Mouse (Mus musculus): ENCODE results near the gene Larp6.

Larp6 gene

DNA sequence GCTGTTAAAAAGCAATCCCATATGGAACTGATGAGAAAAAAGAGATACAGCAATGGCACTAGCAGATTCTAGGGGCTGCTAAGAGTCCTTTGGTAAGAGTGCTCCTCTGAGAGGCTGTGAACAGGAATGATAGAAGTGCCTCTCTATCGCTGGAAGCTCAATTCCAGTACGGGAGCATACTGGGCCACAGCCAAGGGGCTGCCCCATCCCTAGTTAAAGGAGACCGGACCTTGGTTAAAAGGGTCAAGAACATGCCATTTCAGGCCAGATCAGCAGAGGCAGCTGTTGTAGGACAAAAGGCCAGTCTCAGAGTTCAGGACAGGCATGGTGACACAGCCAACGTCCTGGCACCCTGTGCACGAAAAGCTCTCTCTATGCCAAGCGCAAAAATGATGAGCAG is 1.4 kb downstream of the Larp6 start:
- no peak for DNase-seq (ENCODE audit: extremely low spot score, low read depth, low spot score)

DNA sequence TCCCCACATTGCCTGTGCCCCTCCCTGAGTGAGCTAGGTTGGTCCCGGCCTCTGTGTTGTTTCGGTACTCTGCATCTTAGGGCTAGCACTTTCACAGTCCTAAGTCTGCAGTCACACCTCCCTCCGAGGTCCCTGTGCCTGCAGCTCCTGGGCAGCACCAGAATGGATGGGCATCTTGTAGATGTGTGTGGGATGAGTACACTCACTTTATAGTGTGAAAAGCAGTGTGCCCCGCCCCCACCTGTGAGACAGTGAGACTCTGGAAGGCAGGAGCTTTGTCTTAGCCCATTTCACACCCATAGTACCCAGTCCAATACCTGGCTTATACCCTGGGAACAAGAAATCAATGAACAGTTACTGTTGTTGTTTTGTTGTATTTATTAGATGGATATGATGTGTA is 2.5 kb downstream of the Larp6 start:
- DNase-seq (ENCODE audit: extremely low spot score, low read depth, low spot score) = no peak

DNA sequence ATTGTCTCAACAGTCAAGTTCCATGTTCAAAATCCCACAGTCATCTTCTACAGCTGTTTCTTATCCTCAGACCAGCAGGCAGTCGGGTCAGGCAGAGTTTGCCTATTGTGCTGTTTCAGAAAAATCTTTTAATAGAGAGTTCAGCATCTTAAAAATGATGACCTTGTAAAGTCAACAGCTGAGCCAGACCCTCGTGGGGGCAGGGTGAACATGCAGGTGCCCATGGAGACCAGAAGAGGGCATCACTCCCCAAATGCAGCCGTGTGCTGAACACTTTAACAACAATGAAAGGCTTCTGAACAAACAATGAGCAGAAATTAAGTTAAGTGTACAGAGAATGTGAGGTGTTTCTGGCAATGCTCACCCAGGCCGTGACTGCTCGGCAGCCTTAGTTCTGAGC is 3.0 kb downstream of the Larp6 start:
- no peak for DNase-seq (ENCODE audit: extremely low spot score, low read depth, low spot score)

DNA sequence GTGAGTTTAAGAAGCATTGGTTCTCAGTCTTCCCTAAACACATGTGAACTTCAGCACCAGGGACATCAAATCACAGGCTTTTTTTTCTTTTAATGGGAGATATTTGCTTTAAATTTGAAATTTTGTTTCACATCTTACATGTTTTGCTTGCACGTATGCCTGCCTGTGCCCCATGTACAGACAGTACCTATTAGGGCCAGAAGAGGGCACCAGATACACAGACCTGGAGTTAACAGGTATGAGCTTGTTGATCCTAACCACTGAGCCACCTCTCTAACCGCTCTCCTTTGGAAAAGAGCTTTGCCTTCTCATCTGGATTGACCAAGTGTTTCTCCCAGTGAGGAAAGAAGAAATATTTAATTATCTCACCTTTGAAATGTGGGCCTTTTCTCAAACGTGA is 5.5 kb downstream of the Larp6 start:
- no peak for DNase-seq (ENCODE audit: extremely low spot score, low read depth, low spot score)

DNA sequence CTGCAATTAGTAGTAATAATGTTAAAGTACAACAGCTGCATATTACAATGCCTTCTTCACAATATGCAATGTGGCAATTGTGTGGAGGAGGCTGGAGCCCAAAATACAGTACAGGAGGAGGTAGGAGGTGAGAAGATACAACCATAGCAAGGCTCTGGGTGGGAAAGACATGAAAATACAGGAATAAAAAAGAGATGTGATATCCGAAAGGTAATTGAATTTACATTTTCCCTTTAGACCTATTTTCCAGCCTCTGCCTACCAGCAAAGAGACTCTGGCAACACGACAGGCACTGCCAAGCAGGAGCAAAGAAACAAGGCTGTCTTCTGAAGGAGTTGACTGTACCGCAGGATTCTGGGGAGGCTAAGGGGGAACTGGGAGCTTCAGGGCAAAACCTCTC is 6.9 kb downstream of the Larp6 start:
- DNase-seq (ENCODE audit: extremely low spot score, low read depth, low spot score) = no peak

DNA sequence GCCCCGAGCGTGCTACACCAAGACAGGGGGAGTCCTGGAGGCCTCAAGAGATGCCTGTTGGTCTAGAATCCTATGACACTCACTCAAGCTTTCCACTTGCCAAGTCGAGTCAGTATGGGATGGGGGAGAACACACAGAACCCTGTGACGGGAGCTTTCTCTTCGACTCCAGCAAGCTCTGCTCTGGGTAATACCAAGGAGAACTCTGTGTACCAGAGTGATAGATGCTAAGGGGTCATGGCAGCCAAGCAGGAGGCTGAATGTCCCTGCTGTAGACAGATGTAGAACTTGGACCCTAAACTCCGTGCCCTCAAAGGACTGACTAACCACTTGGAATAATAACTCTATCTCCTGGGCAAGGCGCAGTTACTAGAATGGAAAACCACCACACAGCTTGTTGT is 12.2 kb downstream of the Larp6 start:
- DNase-seq (ENCODE audit: extremely low spot score, low read depth, low spot score) = no peak

DNA sequence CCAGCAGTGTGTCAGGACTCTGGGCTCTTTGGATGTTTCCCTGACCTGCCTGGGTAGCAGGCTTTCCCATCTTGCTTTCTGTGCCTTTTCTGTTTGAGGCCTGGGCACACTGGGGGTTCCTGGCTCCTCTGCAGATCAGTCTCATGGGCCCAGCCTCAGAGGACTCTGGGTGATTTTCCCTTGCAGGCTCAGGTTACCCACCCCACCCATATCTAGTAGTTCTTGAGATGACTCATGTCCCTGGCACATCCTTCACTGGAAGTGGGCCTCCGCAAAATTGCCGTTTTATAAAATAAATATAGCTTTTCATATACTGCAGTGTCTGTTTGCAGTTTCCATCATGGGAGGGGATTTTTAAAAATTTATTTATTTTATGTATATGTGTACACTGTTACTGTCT is 21.5 kb downstream of the Larp6 start:
- no peak for DNase-seq (ENCODE audit: extremely low spot score, low read depth, low spot score)

DNA sequence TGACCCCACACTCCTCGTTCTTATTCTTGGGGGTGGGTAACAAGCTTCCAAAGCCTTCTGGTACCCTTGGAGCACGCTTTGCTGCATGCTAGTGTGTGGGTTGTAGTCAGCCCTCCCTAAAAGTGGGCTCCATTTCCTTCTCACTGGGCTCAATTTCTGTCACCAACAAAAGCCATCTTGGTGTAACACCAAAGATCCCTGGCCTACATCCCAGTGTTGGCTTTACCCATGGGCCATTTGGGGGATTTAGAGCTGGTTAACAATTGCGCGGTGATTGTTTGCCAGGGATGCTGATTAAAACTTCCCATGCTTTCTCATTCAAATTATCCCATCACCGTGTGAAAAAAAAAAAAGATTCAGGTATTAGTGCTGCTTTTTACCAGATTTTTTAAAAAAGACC is 26.3 kb downstream of the Larp6 start:
- no peak for DNase-seq (ENCODE audit: extremely low spot score, low read depth, low spot score)

DNA sequence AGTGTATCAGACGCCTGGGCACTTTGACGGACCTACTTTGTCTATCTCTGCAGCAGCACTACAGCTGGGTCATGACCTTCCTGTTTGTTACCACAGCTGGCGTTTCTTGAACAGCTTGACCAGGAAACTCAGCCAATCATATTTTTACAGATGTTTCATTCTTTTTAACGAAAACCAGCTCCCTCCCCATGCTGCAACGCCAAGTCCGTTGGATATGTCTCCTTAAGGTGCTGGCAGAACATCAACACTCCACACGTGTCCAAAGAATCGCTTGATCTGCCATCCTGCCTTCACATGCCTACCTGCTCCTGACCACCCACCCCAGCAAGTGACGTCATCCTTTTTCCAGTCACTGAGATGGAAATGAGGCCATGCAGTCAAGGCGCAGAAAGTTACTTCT is 28.6 kb downstream of the Larp6 start:
- no peak for DNase-seq (ENCODE audit: extremely low spot score, low read depth, low spot score)

DNA sequence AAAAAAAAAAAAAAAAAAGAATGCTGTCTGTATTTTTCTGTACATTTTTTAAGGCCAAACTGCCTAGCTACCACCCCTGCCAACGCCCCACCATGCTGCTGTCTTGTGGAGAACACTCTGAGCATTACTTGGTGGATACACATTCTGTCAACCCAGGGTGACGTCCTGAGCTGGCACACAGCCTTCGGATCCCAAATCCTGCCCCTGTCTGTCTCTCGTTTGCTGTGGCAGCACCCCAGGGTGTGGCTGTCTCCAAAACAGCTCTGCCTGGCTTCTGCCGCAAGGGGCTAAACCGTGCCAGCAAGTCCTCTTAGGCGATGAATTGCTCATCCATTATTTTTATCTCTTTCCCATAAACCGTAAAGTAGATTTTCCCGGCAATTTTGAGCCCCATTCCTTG is 29.7 kb downstream of the Larp6 start:
- no peak for DNase-seq (ENCODE audit: extremely low spot score, low read depth, low spot score)

DNA sequence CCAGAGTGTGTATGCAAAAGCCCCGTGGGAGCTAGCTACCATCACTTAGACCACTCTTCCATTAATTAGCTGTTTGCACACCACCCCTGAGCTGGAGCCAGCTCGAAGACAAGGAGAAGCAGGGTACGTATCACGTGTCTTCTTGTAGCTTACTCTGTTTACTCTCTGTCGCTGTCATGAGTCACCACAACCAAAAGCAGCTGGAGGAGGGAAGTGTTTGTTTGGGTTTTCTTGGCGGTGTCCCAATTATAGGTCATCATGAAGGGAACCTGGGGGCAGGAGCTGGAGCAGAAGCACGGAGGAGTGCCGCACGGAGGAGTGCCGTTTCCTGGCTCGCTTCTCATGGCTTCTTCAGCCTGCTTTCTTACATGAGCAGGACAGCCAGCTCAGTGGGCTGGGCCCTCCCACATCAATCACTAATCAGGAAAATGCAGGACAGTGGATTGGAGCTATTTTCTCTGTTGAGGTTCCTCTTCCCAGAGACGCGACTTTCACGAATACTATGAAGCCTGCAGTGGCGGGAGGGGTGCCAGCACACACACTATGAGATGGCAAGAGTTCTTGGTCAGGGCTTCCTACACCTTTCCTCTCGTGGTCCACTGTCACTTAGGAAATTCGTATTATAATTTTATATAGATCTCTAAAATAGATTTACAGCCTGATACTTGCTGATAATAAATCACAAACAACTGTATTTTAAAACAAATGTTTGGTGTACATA is 30.6 kb downstream of the Larp6 start:
- DNase-seq (ENCODE audit: extremely low spot score, low read depth, low spot score) = no peak

DNA sequence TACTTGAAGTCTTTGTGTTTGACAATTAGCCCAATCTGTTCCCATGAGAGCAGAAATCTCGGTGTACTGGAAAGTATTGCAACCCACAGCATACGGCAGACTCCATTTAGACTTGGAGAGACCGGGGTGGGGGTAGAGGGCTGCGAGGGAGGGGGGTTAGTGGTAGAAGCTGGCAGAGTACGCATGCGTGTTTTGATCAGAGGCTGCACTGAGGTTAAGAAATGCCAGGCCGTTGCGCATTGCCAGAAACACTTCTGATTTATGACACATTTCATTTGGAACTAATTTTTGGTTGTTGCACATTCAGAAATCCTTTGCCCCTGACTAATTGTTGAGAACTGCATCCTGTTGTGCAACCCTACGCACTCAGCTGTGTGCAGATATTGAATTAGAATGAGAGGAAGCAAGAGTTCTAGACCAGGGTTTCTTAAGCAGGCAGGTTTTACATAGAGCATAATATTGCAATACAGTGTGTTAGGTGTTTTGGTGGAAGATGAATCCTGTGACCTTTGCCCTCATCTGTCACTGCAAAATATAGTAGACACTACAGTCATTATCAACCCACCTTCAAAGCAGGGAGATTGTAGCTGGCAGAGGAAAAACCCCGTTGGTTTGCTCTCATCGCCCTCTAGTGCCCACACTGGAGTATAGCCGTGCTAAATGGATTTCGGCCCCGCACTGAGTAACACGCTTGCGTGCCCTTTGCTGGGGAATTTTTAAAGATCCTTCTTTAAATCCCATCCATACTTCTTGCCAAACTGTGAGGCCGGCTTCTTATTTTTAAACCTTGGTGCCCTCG is 31.6 kb downstream of the Larp6 start:
- DNase-seq (ENCODE audit: extremely low spot score, low read depth, low spot score) = no peak

DNA sequence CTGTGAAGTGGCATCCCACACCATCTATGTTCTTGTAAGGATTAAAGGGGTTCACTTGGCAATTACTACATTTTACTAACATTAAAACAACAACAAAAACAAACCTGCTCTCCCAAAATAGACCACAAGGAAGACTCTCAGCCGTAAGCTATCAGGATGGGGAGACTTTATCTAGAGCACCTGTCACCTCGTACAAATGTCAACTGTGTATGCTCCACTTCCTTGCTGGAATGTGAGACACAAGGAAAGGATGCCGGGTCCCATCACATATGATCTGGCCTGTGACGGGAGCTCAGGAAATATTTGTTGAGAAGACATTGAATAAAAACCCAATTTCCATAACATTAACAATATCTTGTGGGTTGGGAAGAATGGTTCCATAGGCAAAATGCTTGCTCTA is 32.2 kb downstream of the Larp6 start:
- no peak for DNase-seq (ENCODE audit: extremely low spot score, low read depth, low spot score)

DNA sequence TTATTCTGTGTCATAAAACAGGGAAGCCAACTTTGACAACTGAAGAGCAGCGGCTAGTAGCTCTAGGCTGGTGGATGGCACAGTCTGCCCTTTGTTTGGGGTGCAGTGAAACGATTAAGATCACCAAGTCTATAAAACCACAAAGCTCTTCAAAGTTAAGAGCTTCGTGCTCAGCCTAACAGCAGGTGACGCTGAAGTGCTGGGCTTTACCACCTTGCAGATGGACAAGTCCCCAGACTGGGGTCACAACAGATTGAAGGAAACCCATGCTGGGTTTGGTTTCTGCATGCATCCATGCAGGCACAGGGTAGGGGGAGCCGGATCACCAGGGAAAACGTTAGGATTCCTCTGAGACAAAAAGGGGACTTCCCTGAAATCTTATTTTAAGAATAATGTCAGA is 33.8 kb downstream of the Larp6 start:
- no peak for DNase-seq (ENCODE audit: extremely low spot score, low read depth, low spot score)

DNA sequence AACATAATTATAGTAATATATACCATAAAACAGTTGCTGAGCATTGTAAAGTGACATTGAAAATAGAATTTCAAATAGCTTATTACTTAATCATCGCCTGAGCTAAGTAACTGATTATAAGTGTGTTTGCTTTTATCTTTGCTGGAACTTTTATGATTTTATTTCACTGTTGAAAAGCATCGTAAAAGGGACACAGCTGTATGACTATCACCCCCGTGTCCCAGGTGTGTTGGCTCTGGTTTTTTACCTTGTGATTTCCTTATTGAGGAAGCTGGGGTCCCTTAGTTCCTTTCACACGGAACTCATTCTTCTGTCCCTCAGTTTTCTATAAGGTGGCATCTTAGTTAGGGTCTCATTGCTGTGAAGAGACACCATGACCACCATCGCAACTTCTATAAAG is 34.9 kb downstream of the Larp6 start:
- no peak for DNase-seq (ENCODE audit: extremely low spot score, low read depth, low spot score)

DNA sequence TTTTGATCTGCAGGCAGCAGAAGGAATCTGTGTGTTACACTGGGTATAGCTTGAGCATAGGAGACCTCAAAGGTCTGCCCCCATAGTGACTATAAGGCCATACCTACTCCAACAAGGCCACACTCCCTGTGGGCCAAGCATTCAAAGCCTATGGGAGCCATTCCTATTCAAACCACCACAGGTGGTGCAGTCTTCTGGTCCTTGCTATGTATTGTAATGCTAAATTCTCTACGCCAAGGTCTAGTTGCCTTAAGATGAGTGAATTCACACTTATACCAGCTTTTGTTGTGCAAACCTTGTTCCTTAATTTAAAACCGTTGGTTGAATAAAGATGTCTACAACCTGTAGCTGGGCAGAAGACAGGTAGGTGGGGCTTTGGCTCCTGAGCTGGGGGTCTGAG is 35.4 kb downstream of the Larp6 start:
- no peak for DNase-seq (ENCODE audit: extremely low spot score, low read depth, low spot score)

DNA sequence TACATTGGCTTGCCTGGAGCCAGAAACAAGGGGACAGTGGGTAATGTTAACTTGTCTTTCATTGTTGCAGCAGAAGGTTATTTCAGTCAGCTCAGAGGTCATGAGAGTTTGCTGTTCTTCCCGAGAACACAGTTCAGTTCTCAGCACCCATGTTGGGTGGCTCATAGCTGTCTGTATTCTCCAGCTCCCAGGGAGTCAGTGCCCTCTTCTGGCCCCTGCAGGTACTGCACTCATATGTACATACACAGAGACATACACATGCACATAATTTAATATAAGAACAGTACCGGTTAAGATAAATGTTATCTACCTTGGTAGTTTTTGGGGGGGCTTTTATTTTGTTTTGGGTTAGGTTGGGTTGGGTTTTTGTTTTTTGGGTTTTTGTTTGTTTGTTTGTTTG is 36.3 kb downstream of the Larp6 start:
- DNase-seq (ENCODE audit: extremely low spot score, low read depth, low spot score) = no peak

DNA sequence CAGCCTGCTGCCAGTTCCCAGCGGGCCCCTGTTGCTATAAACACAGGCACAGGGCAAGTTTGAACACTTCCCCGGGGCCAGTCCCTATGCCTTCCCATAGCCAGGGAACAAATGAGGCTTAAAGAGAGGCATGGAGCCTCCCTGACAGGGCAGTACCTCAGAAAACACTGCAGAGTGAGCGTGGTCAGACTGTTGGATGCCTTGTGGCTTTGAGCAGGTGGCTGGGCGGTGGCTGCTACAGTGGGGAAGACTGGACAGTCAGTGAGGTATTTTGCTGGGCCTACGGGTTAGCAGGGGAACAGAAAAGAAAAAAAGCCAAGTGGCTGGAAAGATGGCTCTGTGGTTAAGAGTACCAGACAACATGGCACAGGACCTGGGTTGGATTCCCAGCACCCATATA is 38.3 kb downstream of the Larp6 start:
- no peak for DNase-seq (ENCODE audit: extremely low spot score, low read depth, low spot score)

DNA sequence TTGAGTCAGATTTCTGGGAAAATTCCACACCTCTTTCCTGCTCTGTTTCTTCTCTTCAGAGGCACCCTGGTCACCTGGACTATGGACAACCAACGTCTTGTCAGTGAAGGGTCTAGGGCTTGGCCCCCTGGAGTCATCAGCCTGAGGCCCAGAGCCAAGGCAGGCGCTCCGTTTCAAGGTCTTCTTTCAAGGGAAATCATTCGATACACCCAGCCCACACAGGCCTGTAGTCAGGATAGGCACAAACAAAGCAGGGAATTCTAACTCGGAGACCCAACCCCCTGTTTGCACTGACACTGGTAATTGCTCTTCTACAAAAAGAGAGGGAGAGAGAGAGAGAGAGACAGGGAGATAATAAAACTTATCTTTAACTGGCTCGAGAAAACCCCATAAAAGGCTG is 39.2 kb downstream of the Larp6 start:
- no peak for DNase-seq (ENCODE audit: extremely low spot score, low read depth, low spot score)

DNA sequence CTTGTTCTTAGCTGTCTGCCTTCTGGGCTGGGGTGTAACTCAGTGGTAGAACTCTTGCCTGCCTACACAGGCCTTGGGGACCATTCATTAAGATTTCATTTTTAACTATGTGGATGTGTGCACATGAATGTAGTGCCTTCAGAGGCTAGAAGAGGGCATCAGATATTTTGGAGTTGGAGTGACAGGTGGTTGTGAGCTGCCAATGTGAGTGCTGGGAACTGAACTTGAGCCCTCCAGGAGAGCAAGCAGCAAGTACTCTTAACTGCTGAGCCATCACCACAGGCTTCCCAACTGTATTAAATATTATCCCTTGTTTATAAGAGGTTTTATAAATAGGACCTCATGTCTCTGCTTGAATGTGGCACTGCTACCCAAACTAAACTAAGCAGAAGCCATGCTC is 39.8 kb downstream of the Larp6 start:
- DNase-seq (ENCODE audit: extremely low spot score, low read depth, low spot score) = no peak

DNA sequence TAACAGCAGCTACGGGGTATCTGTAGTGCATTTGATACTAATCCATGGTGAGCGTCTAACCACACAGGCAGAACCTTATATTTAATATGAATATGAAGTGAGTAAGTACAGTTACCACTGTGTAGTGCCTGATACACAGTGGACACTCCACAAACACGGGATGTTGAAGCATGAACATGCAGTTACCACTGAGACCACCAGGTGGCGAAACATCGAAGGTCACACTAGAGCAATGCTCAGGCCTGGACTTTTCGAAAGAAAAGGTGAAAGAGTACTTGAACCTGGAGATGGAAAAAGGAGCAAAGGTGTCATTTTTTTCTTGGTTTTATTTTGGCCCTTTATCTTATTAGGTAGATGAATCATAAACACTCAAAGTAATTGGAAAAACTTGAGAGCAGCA is 43.5 kb downstream of the Larp6 start:
- peak; percentile 44 for DNase-seq (ENCODE audit: extremely low spot score, low read depth, low spot score)

DNA sequence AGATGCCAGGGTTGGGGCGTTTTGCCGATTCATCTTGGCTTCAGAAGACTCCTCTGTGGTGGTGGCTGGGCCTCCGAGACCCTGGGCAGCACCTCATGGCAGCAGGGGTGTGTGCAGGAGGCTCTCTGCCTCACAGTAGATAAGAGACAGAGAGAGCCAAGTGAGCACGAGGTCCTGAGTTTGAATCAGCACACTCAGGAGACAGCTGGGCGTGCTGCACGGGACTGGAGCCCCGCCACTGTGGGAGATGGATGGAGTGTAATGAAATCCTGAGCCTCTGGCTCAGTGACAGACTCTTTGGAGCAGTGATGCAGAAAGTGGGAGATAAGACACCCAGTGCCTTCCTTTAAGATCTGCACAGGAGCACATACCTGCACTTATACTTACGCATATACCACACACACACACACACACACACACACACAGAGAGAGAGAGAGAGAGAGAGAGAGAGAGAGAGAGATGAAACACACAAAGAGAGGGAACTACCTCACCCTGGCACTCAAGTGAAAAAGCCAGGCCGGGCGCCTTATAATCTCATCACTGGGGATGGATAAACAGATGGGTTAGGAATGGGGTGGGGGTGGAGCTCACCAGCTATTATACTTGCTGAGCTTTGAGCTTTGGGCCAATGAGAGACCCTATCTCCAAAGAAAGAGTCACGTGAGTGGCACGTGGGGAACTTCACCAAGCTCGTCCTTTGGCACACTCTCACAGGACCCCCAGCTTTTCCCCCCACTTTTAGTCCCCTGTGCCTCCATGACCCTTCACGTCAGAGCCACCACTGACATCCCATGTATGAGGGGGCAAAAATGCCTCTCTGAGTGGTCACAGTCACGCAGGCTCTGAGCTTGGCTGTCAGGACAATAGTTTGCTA is 44.3 kb downstream of the Larp6 start:
- no peak for DNase-seq (ENCODE audit: extremely low spot score, low read depth, low spot score)

All from hindlimb bud, embryonic 11.5 days (tissue).